ENCODE assay signal across 14 mouse cellular contexts in the genomic region with DNA sequence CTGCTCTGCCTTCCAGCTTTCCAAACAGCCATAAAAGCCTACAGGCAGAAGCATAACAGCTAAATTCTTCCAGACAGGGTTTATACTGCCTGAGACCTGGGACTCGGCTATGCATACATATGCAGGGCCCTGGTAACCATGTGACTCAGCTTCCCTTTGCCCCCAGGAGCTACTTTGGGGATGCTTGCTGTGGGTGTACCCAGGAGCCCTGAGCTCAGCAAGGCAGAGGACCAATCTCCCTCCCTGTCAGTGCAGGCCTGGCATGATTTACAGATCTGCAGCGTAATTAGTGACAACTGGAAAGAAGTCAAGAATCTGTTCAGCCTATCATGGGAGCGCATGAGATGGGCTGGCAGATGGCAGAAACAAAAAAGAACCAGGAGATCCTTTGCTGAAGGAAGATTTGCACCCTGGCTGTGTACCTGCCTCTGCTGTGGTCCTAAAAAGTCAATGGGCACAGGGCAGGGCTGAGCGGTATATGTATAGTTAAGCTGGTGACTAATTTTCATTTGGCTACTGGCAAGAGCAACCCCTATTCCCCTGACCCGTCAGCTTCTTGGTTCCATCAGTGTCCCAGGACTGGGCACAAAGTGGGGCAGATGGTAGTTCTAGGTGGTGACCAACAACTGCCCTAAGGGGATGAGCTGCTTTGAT.
DNase-seq lines count a peak whose midpoint lies in the region; ATAC-seq lines count a peak whose summit lies in the region.
"Had no signal": no experiment of that assay in that cellular context is flagged by ENCODE, and none has a peak within 500 bp of the region (broad histone marks: within the 10 kb centered on the region; RNA-seq: fewer than 3 reads in every experiment).

No protein-coding gene starts in this region.

- DNase-seq in hindbrain, embryonic 14.5 days (ENCODE audit: low spot score), result peak; percentile 47
- no peak for DNase-seq in hindbrain, embryonic 11.5 days (ENCODE audit: low spot score)
- peak; percentile 89 for DNase-seq in cerebellum, adult 11-12 months
- peak; percentile 39 for DNase-seq in left cerebral cortex, postnatal 4 days
- DNase-seq in thymus, postnatal 10 days (ENCODE audit: low spot score in 2 of 2), result no peak
- DNase-seq: adrenal gland, adult 2 months; gastrocnemius, postnatal 10 days; lung, embryonic 14.5 days; spleen, adult 18-20 months; thymus, postnatal 14 days had no signal

- H3K9me3 ChIP-seq in hindbrain, embryonic 14.5 days (ENCODE audit: control insufficient read depth, low read length), result no peaks in the 10 kb centered on the region
- H3K9me3 ChIP-seq in hindbrain, embryonic 11.5 days (ENCODE audit: control insufficient read depth, low read length), result no peaks in the 10 kb centered on the region
- H3K9me3 ChIP-seq in forebrain, embryonic 16.5 days (ENCODE audit: control insufficient read depth, low read length), result no peaks in the 10 kb centered on the region
- H3K9me3 ChIP-seq in intestine, embryonic 16.5 days (ENCODE audit: control insufficient read depth, low read length), result no peaks in the 10 kb centered on the region
- no peaks in the 10 kb centered on the region for H3K9me3 ChIP-seq in liver, embryonic 12.5 days (replicated peaks)
- H3K9me3 ChIP-seq: limb, embryonic 12.5 days had no signal

- no peak overlapping the region for H3K4me3 ChIP-seq in hindbrain, embryonic 14.5 days (replicated peaks; ENCODE audit: low read length)
- H3K4me3 ChIP-seq in hindbrain, embryonic 11.5 days (ENCODE audit: low read depth, low read length), result no peak overlapping the region
- H3K4me3 ChIP-seq in forebrain, embryonic 16.5 days (replicated peaks; ENCODE audit: low read length), result no peak overlapping the region
- H3K4me3 ChIP-seq in intestine, embryonic 16.5 days (ENCODE audit: low read length), result no peak overlapping the region
- H3K4me3 ChIP-seq in liver, embryonic 12.5 days, result no peak overlapping the region
- H3K4me3 ChIP-seq: limb, embryonic 12.5 days had no signal

- no peaks in the 10 kb centered on the region for H3K27me3 ChIP-seq in hindbrain, embryonic 14.5 days (ENCODE audit: control insufficient read depth, insufficient read depth, low read length)
- H3K27me3 ChIP-seq in hindbrain, embryonic 11.5 days (ENCODE audit: control insufficient read depth, insufficient read depth, low read length), result no peaks in the 10 kb centered on the region
- H3K27me3 ChIP-seq in forebrain, embryonic 16.5 days (replicated peaks; ENCODE audit: control insufficient read depth, insufficient read depth, low read length), result no peaks in the 10 kb centered on the region
- no peaks in the 10 kb centered on the region for H3K27me3 ChIP-seq in intestine, embryonic 16.5 days (replicated peaks; ENCODE audit: control insufficient read depth, insufficient read depth, low read length)
- H3K27me3 ChIP-seq in liver, embryonic 12.5 days (replicated peaks), result no peaks in the 10 kb centered on the region
- H3K27me3 ChIP-seq: limb, embryonic 12.5 days had no signal

- no peak overlapping the region for H3K4me2 ChIP-seq in hindbrain, embryonic 14.5 days (replicated peaks)
- H3K4me2 ChIP-seq in hindbrain, embryonic 11.5 days (replicated peaks; ENCODE audit: low read depth, low read length), result no peak overlapping the region
- H3K4me2 ChIP-seq in forebrain, embryonic 16.5 days (ENCODE audit: low read length), result no peak overlapping the region
- no peak overlapping the region for H3K4me2 ChIP-seq in intestine, embryonic 16.5 days (ENCODE audit: low read depth, low read length)
- no peak overlapping the region for H3K4me2 ChIP-seq in liver, embryonic 12.5 days
- H3K4me2 ChIP-seq: limb, embryonic 12.5 days; lung, embryonic 14.5 days had no signal

- WGBS in hindbrain, embryonic 14.5 days, result 67% methylated on average over 5 of the region's 5 CpGs
- WGBS in hindbrain, embryonic 11.5 days, result 85% methylated on average over 5 of the region's 5 CpGs
- WGBS in forebrain, embryonic 16.5 days, result 59% methylated on average over 5 of the region's 5 CpGs
- WGBS in intestine, embryonic 16.5 days, result 76% methylated on average over 5 of the region's 5 CpGs
- 68% methylated on average over 5 of the region's 5 CpGs for whole genome bisulfite sequencing in liver, embryonic 12.5 days (ENCODE audit: insufficient replicate concordance)

- H3K9ac ChIP-seq in hindbrain, embryonic 14.5 days, result no peak overlapping the region
- H3K9ac ChIP-seq in hindbrain, embryonic 11.5 days (ENCODE audit: low read depth, low read length), result no peak overlapping the region
- no peak overlapping the region for H3K9ac ChIP-seq in forebrain, embryonic 16.5 days (replicated peaks; ENCODE audit: low read depth, low read length)
- H3K9ac ChIP-seq in intestine, embryonic 16.5 days (ENCODE audit: low read depth, low read length), result no peak overlapping the region
- no peak overlapping the region for H3K9ac ChIP-seq in liver, embryonic 12.5 days
- H3K9ac ChIP-seq: limb, embryonic 12.5 days; lung, embryonic 14.5 days had no signal

- no peak overlapping the region for H3K27ac ChIP-seq in hindbrain, embryonic 14.5 days
- no peak overlapping the region for H3K27ac ChIP-seq in hindbrain, embryonic 11.5 days (ENCODE audit: low read depth, low read length)
- H3K27ac ChIP-seq in forebrain, embryonic 16.5 days (ENCODE audit: low read length), result peak overlapping the region; percentile 65
- no peak overlapping the region for H3K27ac ChIP-seq in intestine, embryonic 16.5 days (ENCODE audit: low read length)
- no peak overlapping the region for H3K27ac ChIP-seq in liver, embryonic 12.5 days
- H3K27ac ChIP-seq: limb, embryonic 12.5 days had no signal

- ATAC-seq in hindbrain, embryonic 14.5 days (ENCODE audit: low FRiP score), result peak; percentile 40; the same call in 1 of the 2 replicates
- ATAC-seq in hindbrain, embryonic 11.5 days (ENCODE audit: low FRiP score), result no peak
- peak; percentile 95 for ATAC-seq in forebrain, embryonic 16.5 days
- no peak for ATAC-seq in intestine, embryonic 16.5 days
- no peak for ATAC-seq in liver, embryonic 12.5 days

- no peaks in the 10 kb centered on the region for H3K36me3 ChIP-seq in hindbrain, embryonic 14.5 days (replicated peaks; ENCODE audit: control insufficient read depth, insufficient read depth)
- no peaks in the 10 kb centered on the region for H3K36me3 ChIP-seq in hindbrain, embryonic 11.5 days (ENCODE audit: control insufficient read depth, insufficient read depth, low read length)
- H3K36me3 ChIP-seq in forebrain, embryonic 16.5 days (ENCODE audit: control insufficient read depth, insufficient read depth), result no peaks in the 10 kb centered on the region
- H3K36me3 ChIP-seq in intestine, embryonic 16.5 days (ENCODE audit: control insufficient read depth, insufficient read depth, low read length), result no peaks in the 10 kb centered on the region
- H3K36me3 ChIP-seq in liver, embryonic 12.5 days, result no peaks in the 10 kb centered on the region
- H3K36me3 ChIP-seq: limb, embryonic 12.5 days had no signal

- H3K4me1 ChIP-seq in hindbrain, embryonic 14.5 days (replicated peaks; ENCODE audit: control insufficient read depth, insufficient read depth, low read length), result peaks cover 12% of the 10 kb centered on the region
- no peaks in the 10 kb centered on the region for H3K4me1 ChIP-seq in hindbrain, embryonic 11.5 days (replicated peaks; ENCODE audit: control insufficient read depth, insufficient read depth, low read length)
- peaks cover 11% of the 10 kb centered on the region for H3K4me1 ChIP-seq in forebrain, embryonic 16.5 days (replicated peaks; ENCODE audit: control insufficient read depth, insufficient read depth, low read length)
- H3K4me1 ChIP-seq in intestine, embryonic 16.5 days (ENCODE audit: control insufficient read depth, insufficient read depth, low read length), result no peaks in the 10 kb centered on the region
- H3K4me1 ChIP-seq in liver, embryonic 12.5 days, result no peaks in the 10 kb centered on the region
- H3K4me1 ChIP-seq: limb, embryonic 12.5 days had no signal

- intact Hi-C loops in left cerebral cortex, postnatal 4 days (cut with DNase I), result no loop called here

Comparison
In these comparisons a context has a peak if more than half of its experiments do, and no peak if none do; other contexts are left out.
1. ATAC-seq: peak in hindbrain, embryonic 14.5 days (single experiment) and forebrain, embryonic 16.5 days (single experiment); none in hindbrain, embryonic 11.5 days (single experiment), intestine, embryonic 16.5 days (single experiment) and liver, embryonic 12.5 days (single experiment).
2. DNase-seq: peak in hindbrain, embryonic 14.5 days (single experiment), cerebellum, adult 11-12 months (single experiment) and left cerebral cortex, postnatal 4 days (single experiment); none in hindbrain, embryonic 11.5 days (single experiment) and thymus, postnatal 10 days (0 of 2).